Mouse (Mus musculus) embryonic fibroblast, embryonic 13.5 days (primary cell): ENCODE measurements around the gene Ank2. TPM values are rescaled to one million over a fixed set of nuclear protein-coding genes. Genes with fewer than 3 reads are reported as not detected.

ENCODE experiments used
- H3K27ac ChIP-seq: 2 replicates; pipeline ENCODE4 v1.5.1; 2012; ENCODE audit warnings: low read length, control low read depth, inconsistent platforms; ENCODE audit not compliant: insufficient read depth
- H3K4me1 ChIP-seq: 2 replicates; pipeline ENCODE4 v1.6.1; 2011; ENCODE audit warnings: low read length; ENCODE audit not compliant: control insufficient read depth, insufficient read depth
- H3K4me3 ChIP-seq: 2 replicates; pipeline ENCODE4 v1.5.1; 2011; ENCODE audit warnings: mild to moderate bottlenecking, control low read depth, low read length; ENCODE audit not compliant: insufficient read depth
- CTCF ChIP-seq: IDR thresholded peaks from 2 replicates; pipeline ENCODE4 v1.5.1; 2011; ENCODE audit warnings: mild to moderate bottlenecking, control low read depth, low read length, moderate library complexity, borderline replicate concordance; ENCODE audit not compliant: insufficient read depth
- POLR2A ChIP-seq: IDR thresholded peaks from 2 replicates; pipeline ENCODE4 v1.6.1; 2011; ENCODE audit warnings: low read depth, mild to moderate bottlenecking, control low read depth, low read length, moderate library complexity
- polyA plus RNA-seq: library from polyadenylated mRNA; stranded (reverse); fragments of >200 nt; gene quantifications from 2 replicates; pipeline ENCODE4 v1.2.4, GENCODE M21; 2011; ENCODE audit warnings: low read depth; ENCODE audit not compliant: missing spikeins, insufficient read length

The Ank2 gene
- polyA plus RNA-seq, 1 experiment: 53.8 TPM

GRCm38 (mm10) chr3:127520300-127520699 is 21.1 kb upstream of the Ank2 start:
- TF ChIP-seq CTCF (no peak), POLR2A (no peak)
- Histone ChIP-seq H3K4me3 (no peak overlapping the region), H3K27ac (no peak overlapping the region), H3K4me1 (no peaks in the 10 kb centered on the region)

GRCm38 (mm10) chr3:127515251-127515650 is 16.1 kb upstream of the Ank2 start:
- Histone ChIP-seq H3K4me3 (no peak overlapping the region), H3K27ac (no peak overlapping the region), H3K4me1 (no peaks in the 10 kb centered on the region)
- no peak for TF ChIP-seq POLR2A

DNA sequence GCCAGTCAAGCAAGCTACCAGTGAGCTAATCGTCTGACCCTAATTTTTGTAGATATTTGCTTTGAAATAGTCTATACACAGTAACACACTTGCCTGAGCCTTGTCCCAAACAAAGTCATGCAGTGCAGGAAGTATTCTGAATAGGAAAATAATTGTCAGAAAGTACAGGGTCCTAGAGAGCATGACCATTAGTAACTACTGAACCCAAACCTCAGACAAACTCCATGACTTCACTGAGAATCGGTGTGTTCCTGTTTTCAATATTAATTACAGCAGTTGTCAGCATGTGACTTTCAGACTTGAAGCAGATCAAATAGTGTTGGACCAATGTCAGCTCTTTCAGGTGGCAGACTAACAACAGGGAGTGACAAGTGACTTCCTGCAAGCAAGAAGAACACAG is 14.5 kb upstream of the Ank2 start:
- Histone ChIP-seq H3K27ac (no peak overlapping the region), H3K4me1 (no peaks in the 10 kb centered on the region), H3K4me3 (no peak overlapping the region)
- no peak for TF ChIP-seq CTCF
- TF ChIP-seq POLR2A: no peak

GRCm38 (mm10) chr3:127512794-127513335 is 13.7 kb upstream of the Ank2 start:
- TF ChIP-seq CTCF: no peak
- TF ChIP-seq POLR2A: no peak
- H3K4me3 ChIP-seq: no peak overlapping the region
- no peaks in the 10 kb centered on the region for H3K4me1 ChIP-seq
- no peak overlapping the region for H3K27ac ChIP-seq

GRCm38 (mm10) chr3:127511786-127512746 is 12.9 kb upstream of the Ank2 start:
- no peak overlapping the region for H3K4me3 ChIP-seq
- no peaks in the 10 kb centered on the region for H3K4me1 ChIP-seq
- H3K27ac ChIP-seq: no peak overlapping the region
- TF ChIP-seq POLR2A: no peak

GRCm38 (mm10) chr3:127507878-127508783 is 9.0 kb upstream of the Ank2 start:
- H3K4me1 ChIP-seq: no peaks in the 10 kb centered on the region
- no peak for TF ChIP-seq POLR2A
- H3K27ac ChIP-seq: no peak overlapping the region
- no peak overlapping the region for H3K4me3 ChIP-seq

DNA sequence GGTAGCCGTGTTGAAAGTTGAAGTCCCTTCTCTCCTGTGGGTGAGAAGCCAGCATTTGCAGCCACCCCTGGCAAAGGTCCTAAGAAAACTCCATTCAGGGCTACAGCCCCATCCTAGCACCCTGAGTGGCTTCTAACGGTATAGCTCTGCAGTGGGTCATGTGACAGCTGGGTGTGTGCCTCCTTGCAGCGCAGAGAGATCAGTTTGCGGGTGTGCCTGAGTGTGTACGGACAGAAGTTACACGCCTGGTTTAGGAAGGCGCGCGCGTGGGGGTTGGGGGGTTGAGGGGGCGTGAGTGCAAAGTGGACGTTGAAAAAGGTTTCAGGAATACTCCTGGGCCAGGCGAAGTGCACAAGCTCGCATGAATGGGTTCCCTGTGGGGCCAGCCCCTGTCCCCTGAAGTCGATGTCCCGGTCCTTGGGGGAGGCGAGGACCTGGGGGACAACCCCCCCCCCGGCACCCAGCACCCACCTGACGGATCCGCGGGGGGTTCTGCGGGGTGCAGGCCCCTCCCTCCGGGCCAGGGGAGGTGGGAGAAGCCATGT is 881 bp downstream of the Ank2 start:
- no peaks in the 10 kb centered on the region; the same call in 1 of the 2 replicates for H3K4me1 ChIP-seq
- TF ChIP-seq CTCF (no peak), POLR2A (no peak)
- H3K27ac ChIP-seq: no peak overlapping the region
- H3K4me3 ChIP-seq: peak overlapping the region; percentile 37

- no peaks in the 10 kb centered on the region for H3K4me1 ChIP-seq
- no peak for TF ChIP-seq CTCF
- TF ChIP-seq POLR2A: no peak
- H3K4me3 ChIP-seq: no peak overlapping the region
- H3K27ac ChIP-seq: no peak overlapping the region
Measured at GRCm38 (mm10) chr3:127492663-127493062, 6.5 kb downstream of the Ank2 start.

- no peak for TF ChIP-seq CTCF
- TF ChIP-seq POLR2A: no peak
- H3K27ac ChIP-seq: no peak overlapping the region
- no peak overlapping the region for H3K4me3 ChIP-seq
- H3K4me1 ChIP-seq: no peaks in the 10 kb centered on the region
Measured at GRCm38 (mm10) chr3:127487302-127487701, 11.8 kb downstream of the Ank2 start.
